Mouse (Mus musculus): ENCODE measurements around the gene Macrod2. TPM values are rescaled to one million over a fixed set of nuclear protein-coding genes. Genes with fewer than 3 reads are reported as not detected.

The Macrod2 gene
- polyA plus RNA-seq, 1 experiment from 2014 or later: 25.7 TPM

GRCm38 (mm10) chr2:140521472-140521871, 126.4 kb downstream of the Macrod2 start:
- Histone ChIP-seq H3K9ac (ENCODE audit: low read depth, low read length) (no peak overlapping the region), H3K4me2 (replicated peaks; ENCODE audit: low read depth) (no peak overlapping the region), H3K27me3 (replicated peaks; ENCODE audit: control insufficient read depth, insufficient read depth, low read length) (no peaks in the 10 kb centered on the region), H3K9me3 (ENCODE audit: control insufficient read depth) (no peaks in the 10 kb centered on the region), H3K36me3 (ENCODE audit: control insufficient read depth, insufficient read depth) (no peaks in the 10 kb centered on the region), H3K4me3 (ENCODE audit: low read depth, low read length) (no peak overlapping the region), H3K4me1 (replicated peaks; ENCODE audit: control insufficient read depth, insufficient read depth, low read length) (no peaks in the 10 kb centered on the region), H3K27ac (ENCODE audit: low read depth, low read length) (no peak overlapping the region)
- TF ChIP-seq CTCF (IDR thresholded peaks at IDR 0.05; ENCODE audit: low read depth): no peak
- WGBS: 86% methylated on average over 2 of the region's 2 CpGs
- ATAC-seq: no peak

DNA sequence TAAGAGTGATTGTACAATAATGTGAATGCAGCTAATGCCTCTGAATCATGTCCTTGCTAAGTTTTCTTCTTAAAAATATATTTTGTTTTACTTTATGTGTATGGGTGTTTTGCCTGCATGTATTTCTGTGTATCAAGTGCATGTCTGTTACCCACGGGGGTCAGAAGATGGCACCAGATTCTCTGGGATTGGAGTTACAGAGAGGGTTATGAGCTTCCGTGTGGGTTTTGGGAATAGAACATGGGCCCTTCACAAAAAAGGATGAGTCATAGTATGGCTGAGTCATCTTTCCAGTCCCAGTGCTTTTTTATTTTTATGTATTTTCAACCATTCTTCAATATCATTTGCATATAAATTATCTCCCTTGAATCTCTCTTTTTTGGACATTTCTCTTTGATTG, 135.1 kb downstream of the Macrod2 start:
- Histone ChIP-seq H3K4me1 (replicated peaks; ENCODE audit: control insufficient read depth, insufficient read depth, low read length) (no peaks in the 10 kb centered on the region), H3K9ac (ENCODE audit: low read depth, low read length) (no peak overlapping the region), H3K4me2 (replicated peaks; ENCODE audit: low read depth) (no peak overlapping the region), H3K36me3 (ENCODE audit: control insufficient read depth, insufficient read depth) (no peaks in the 10 kb centered on the region), H3K4me3 (ENCODE audit: low read depth, low read length) (no peak overlapping the region), H3K9me3 (ENCODE audit: control insufficient read depth) (no peaks in the 10 kb centered on the region), H3K27ac (ENCODE audit: low read depth, low read length) (no peak overlapping the region), H3K27me3 (replicated peaks; ENCODE audit: control insufficient read depth, insufficient read depth, low read length) (no peaks in the 10 kb centered on the region)
- 64% methylated on average over 2 of the region's 2 CpGs for WGBS
- TF ChIP-seq CTCF (IDR thresholded peaks at IDR 0.05; ENCODE audit: low read depth): no peak
- ATAC-seq: no peak

DNA sequence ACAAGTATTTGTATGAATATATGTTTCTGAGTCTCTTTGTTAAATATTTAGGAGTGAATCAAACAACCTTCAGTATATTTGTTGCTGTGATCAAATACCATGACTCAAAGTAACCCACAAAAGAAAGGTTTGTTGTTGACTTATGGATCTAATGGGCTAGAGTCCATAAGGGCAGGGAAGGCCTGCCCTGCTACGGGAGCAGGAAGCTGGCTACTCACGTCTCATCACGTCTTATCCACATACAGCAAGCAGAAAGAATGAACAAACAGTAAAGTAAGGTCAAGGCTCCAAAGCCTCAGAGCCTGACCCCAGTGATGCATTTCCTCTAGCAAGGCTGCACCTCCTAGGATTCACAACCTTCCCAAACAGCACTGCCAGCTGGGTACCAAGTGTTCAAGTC, 136.9 kb downstream of the Macrod2 start:
- no peak for ATAC-seq
- Histone ChIP-seq H3K36me3 (ENCODE audit: control insufficient read depth, insufficient read depth) (no peaks in the 10 kb centered on the region), H3K27me3 (replicated peaks; ENCODE audit: control insufficient read depth, insufficient read depth, low read length) (no peaks in the 10 kb centered on the region), H3K4me1 (replicated peaks; ENCODE audit: control insufficient read depth, insufficient read depth, low read length) (no peaks in the 10 kb centered on the region), H3K4me3 (ENCODE audit: low read depth, low read length) (no peak overlapping the region), H3K9ac (ENCODE audit: low read depth, low read length) (no peak overlapping the region), H3K27ac (ENCODE audit: low read depth, low read length) (no peak overlapping the region), H3K4me2 (replicated peaks; ENCODE audit: low read depth) (no peak overlapping the region), H3K9me3 (ENCODE audit: control insufficient read depth) (no peaks in the 10 kb centered on the region)
- 46% methylated on average over 3 of the region's 3 CpGs for WGBS
- no peak for TF ChIP-seq CTCF (IDR thresholded peaks at IDR 0.05; ENCODE audit: low read depth)

GRCm38 (mm10) chr2:140532859-140533519, 137.9 kb downstream of the Macrod2 start:
- H3K4me3 ChIP-seq (ENCODE audit: low read depth, low read length): no peak overlapping the region
- 78% methylated on average over 9 of the region's 9 CpGs for whole genome bisulfite sequencing
- no peaks in the 10 kb centered on the region for H3K36me3 ChIP-seq (ENCODE audit: control insufficient read depth, insufficient read depth)
- no peak for ATAC-seq
- H3K27ac ChIP-seq (ENCODE audit: low read depth, low read length): no peak overlapping the region
- no peaks in the 10 kb centered on the region for H3K4me1 ChIP-seq (replicated peaks; ENCODE audit: control insufficient read depth, insufficient read depth, low read length)
- H3K9me3 ChIP-seq (ENCODE audit: control insufficient read depth): no peaks in the 10 kb centered on the region
- no peak overlapping the region for H3K4me2 ChIP-seq (replicated peaks; ENCODE audit: low read depth)
- no peak overlapping the region for H3K9ac ChIP-seq (ENCODE audit: low read depth, low read length)
- no peaks in the 10 kb centered on the region for H3K27me3 ChIP-seq (replicated peaks; ENCODE audit: control insufficient read depth, insufficient read depth, low read length)
- TF ChIP-seq CTCF (IDR thresholded peaks at IDR 0.05; ENCODE audit: low read depth): no peak

- no peaks in the 10 kb centered on the region for H3K36me3 ChIP-seq (ENCODE audit: control insufficient read depth, insufficient read depth)
- WGBS: 89% methylated on average over 8 of the region's 8 CpGs
- H3K4me1 ChIP-seq (replicated peaks; ENCODE audit: control insufficient read depth, insufficient read depth, low read length): no peaks in the 10 kb centered on the region
- H3K4me2 ChIP-seq (replicated peaks; ENCODE audit: low read depth): no peak overlapping the region
- no peaks in the 10 kb centered on the region for H3K27me3 ChIP-seq (replicated peaks; ENCODE audit: control insufficient read depth, insufficient read depth, low read length)
- ATAC-seq: no peak
- H3K4me3 ChIP-seq (ENCODE audit: low read depth, low read length): no peak overlapping the region
- no peak overlapping the region for H3K9ac ChIP-seq (ENCODE audit: low read depth, low read length)
- H3K9me3 ChIP-seq (ENCODE audit: control insufficient read depth): no peaks in the 10 kb centered on the region
- no peak overlapping the region for H3K27ac ChIP-seq (ENCODE audit: low read depth, low read length)
- no peak for TF ChIP-seq CTCF (IDR thresholded peaks at IDR 0.05; ENCODE audit: low read depth)
Observed at GRCm38 (mm10) chr2:140533621-140534020, 138.5 kb downstream of the Macrod2 start.

GRCm38 (mm10) chr2:140534583-140534982, 139.5 kb downstream of the Macrod2 start:
- H3K9me3 ChIP-seq (ENCODE audit: control insufficient read depth): no peaks in the 10 kb centered on the region
- no peak for ATAC-seq

More at GRCm38 (mm10) chr2:140534583-140534982, 139.5 kb downstream of the Macrod2 start:
- H3K36me3 ChIP-seq (ENCODE audit: control insufficient read depth, insufficient read depth): no peaks in the 10 kb centered on the region
- WGBS: 87% methylated on average over 3 of the region's 3 CpGs
- no peaks in the 10 kb centered on the region for H3K4me1 ChIP-seq (replicated peaks; ENCODE audit: control insufficient read depth, insufficient read depth, low read length)
- no peaks in the 10 kb centered on the region for H3K27me3 ChIP-seq (replicated peaks; ENCODE audit: control insufficient read depth, insufficient read depth, low read length)
- no peak overlapping the region for H3K27ac ChIP-seq (ENCODE audit: low read depth, low read length)
- no peak overlapping the region for H3K4me3 ChIP-seq (ENCODE audit: low read depth, low read length)
- no peak for TF ChIP-seq CTCF (IDR thresholded peaks at IDR 0.05; ENCODE audit: low read depth)
- H3K9ac ChIP-seq (ENCODE audit: low read depth, low read length): no peak overlapping the region
- no peak overlapping the region for H3K4me2 ChIP-seq (replicated peaks; ENCODE audit: low read depth)

All from intestine, postnatal 0 days (tissue).